Mouse (Mus musculus) bone marrow, adult 2 months (tissue): ENCODE data around the gene Sept4. TPM values are rescaled to one million over a fixed set of nuclear protein-coding genes. Genes with fewer than 3 reads are reported as not detected.

ENCODE experiments used
- H3K27ac ChIP-seq: fragments of 200-500 bp; 2 replicates; pipeline ENCODE4 v1.5.1; 2012; ENCODE audit warnings: low read depth, mild to moderate bottlenecking, control low read depth, inconsistent platforms, low read length; ENCODE audit not compliant: control insufficient read depth, poor library complexity, insufficient read depth
- H3K4me1 ChIP-seq: fragments of 200-500 bp; 2 replicates; pipeline ENCODE4 v1.6.1; 2011; ENCODE audit warnings: low read length; ENCODE audit not compliant: control insufficient read depth, insufficient read depth
- H3K4me3 ChIP-seq: fragments of 200-500 bp; replicated peaks from 2 replicates; pipeline ENCODE3; 2011; ENCODE audit warnings: mild to moderate bottlenecking, low read depth, low read length, control low read depth; ENCODE audit not compliant: control insufficient read depth
- CTCF ChIP-seq: fragments of 200-500 bp; IDR thresholded peaks from 2 replicates; pipeline ENCODE4 v1.5.1; 2011; ENCODE audit warnings: low read length, control low read depth; ENCODE audit not compliant: control insufficient read depth, insufficient read depth
- POLR2A ChIP-seq: fragments of 200-500 bp; IDR thresholded peaks from 2 replicates; pipeline ENCODE4 v1.6.1; 2011; ENCODE audit warnings: low read depth, mild to moderate bottlenecking, control low read depth, low read length, borderline replicate concordance; ENCODE audit not compliant: control insufficient read depth
- WGBS: fragments of 180-500 bp; shearing (Covaris S2); methylation state at CpG from one replicate; pipeline ENCODE4 v1.1.7; 2018; 5-methylcytosine and 5-hydroxymethylcytosine counted together
- polyA plus RNA-seq: library from polyadenylated mRNA; stranded (reverse); fragments of >200 nt; gene quantifications from 2 replicates; pipeline ENCODE4 v1.2.4, GENCODE M21; 2011; ENCODE audit warnings: low replicate concordance; ENCODE audit not compliant: missing spikeins, insufficient read depth, insufficient read length

Sept4 gene
- polyA plus RNA-seq, 1 experiment: 35.6 TPM

- TF ChIP-seq CTCF: no peak
- no peak for TF ChIP-seq POLR2A
- 78% methylated on average over 1 of the region's 1 CpGs for WGBS
- no peak overlapping the region for H3K27ac ChIP-seq
Observed at GRCm38 (mm10) chr11:87571361-87571950, 2.8 kb downstream of the Sept4 start.

GRCm38 (mm10) chr11:87573751-87574150, 5.0 kb downstream of the Sept4 start:
- Histone ChIP-seq H3K27ac (no peak overlapping the region), H3K4me1 (no peaks in the 10 kb centered on the region), H3K4me3 (no peak overlapping the region)
- no peak for TF ChIP-seq CTCF
- TF ChIP-seq POLR2A: no peak
- WGBS: 77% methylated on average over 7 of the region's 7 CpGs

More at GRCm38 (mm10) chr11:87571361-87571950, 2.8 kb downstream of the Sept4 start:
- H3K4me3 ChIP-seq: no peak overlapping the region
- H3K4me1 ChIP-seq: no peaks in the 10 kb centered on the region

- H3K4me3 ChIP-seq: no peak overlapping the region
- WGBS: 76% methylated on average over 21 of the region's 21 CpGs
- H3K4me1 ChIP-seq: no peaks in the 10 kb centered on the region; the same call in 1 of the 2 replicates
- TF ChIP-seq POLR2A (no peak), CTCF (no peak)
- no peak overlapping the region for H3K27ac ChIP-seq
Observed at GRCm38 (mm10) chr11:87574520-87575180, 5.9 kb downstream of the Sept4 start.

- 64% methylated on average over 6 of the region's 6 CpGs for WGBS
- H3K4me3 ChIP-seq: no peak overlapping the region
- TF ChIP-seq POLR2A (no peak), CTCF (no peak)
- H3K27ac ChIP-seq: no peak overlapping the region
- H3K4me1 ChIP-seq: no peaks in the 10 kb centered on the region; the same call in 1 of the 2 replicates
Observed at GRCm38 (mm10) chr11:87577601-87578248, 9.0 kb downstream of the Sept4 start.

- peak overlapping the region; percentile 62 for H3K4me3 ChIP-seq
- TF ChIP-seq CTCF (no peak), POLR2A (peak; percentile 29; the same call in 1 of the 2 replicates)
- under 1% methylated on average over 40 of the region's 40 CpGs for WGBS
- no peaks in the 10 kb centered on the region; the same call in 1 of the 2 replicates for H3K4me1 ChIP-seq
- H3K27ac ChIP-seq: no peak overlapping the region
Observed at GRCm38 (mm10) chr11:87578249-87578962, 9.7 kb downstream of the Sept4 start.

GRCm38 (mm10) chr11:87578963-87579601, 10.4 kb downstream of the Sept4 start:
- Histone ChIP-seq H3K27ac (no peak overlapping the region), H3K4me1 (no peaks in the 10 kb centered on the region; the same call in 1 of the 2 replicates), H3K4me3 (peak overlapping the region; percentile 62)
- TF ChIP-seq CTCF (no peak), POLR2A (no peak)
- WGBS: 12% methylated on average over 10 of the region's 10 CpGs

- no peaks in the 10 kb centered on the region; the same call in 1 of the 2 replicates for H3K4me1 ChIP-seq
- no peak overlapping the region for H3K27ac ChIP-seq
- H3K4me3 ChIP-seq: no peak overlapping the region
Observed at GRCm38 (mm10) chr11:87579713-87580112, 11.0 kb downstream of the Sept4 start.

More at GRCm38 (mm10) chr11:87579713-87580112, 11.0 kb downstream of the Sept4 start:
- TF ChIP-seq CTCF: no peak
- TF ChIP-seq POLR2A: no peak
- 70% methylated on average over 1 of the region's 1 CpGs for WGBS
